Mouse (Mus musculus) CH12.LX (cell line): ENCODE results near the gene Cyp3a16. TPM values are rescaled to one million over a fixed set of nuclear protein-coding genes. Genes with fewer than 3 reads are reported as not detected.
"Not testable (repeated sequence)": the region's sequence is repeated elsewhere in the genome, so short reads cannot be mapped to it uniquely, and the experiment has no call there.

Experiments
- DNase-seq: peaks from one replicate; pipeline ENCODE4 v3.0.0-alpha.2; 2013; ENCODE audit errors: extremely low read depth
- H3K27ac ChIP-seq: 2 replicates; pipeline ENCODE4 v1.5.1; 2012; ENCODE audit warnings: low read depth, mild to moderate bottlenecking, control low read depth, moderate library complexity; ENCODE audit not compliant: insufficient read depth
- H3K27me3 ChIP-seq: replicated peaks from 2 replicates; pipeline ENCODE3; 2012; ENCODE audit warnings: inconsistent platforms
- H3K36me3 ChIP-seq, 2 experiments: replicated peaks in 1 of 2; 2 replicates each; pipeline versions ENCODE3 to v1.6.1; 2012; ENCODE audit warnings: inconsistent platforms in 1 of 2, low read length in 1 of 2, mild to moderate bottlenecking in 1 of 2, mixed read lengths in 1 of 2, moderate library complexity in 1 of 2; ENCODE audit not compliant: control insufficient read depth in 1 of 2, insufficient read depth in 1 of 2
- H3K4me1 ChIP-seq, 2 experiments: 2 replicates each; pipeline ENCODE4 v1.6.1; 2012; ENCODE audit warnings: inconsistent platforms in 1 of 2, moderate library complexity in 1 of 2; ENCODE audit not compliant: insufficient read depth in 2 of 2, control insufficient read depth in 1 of 2
- H3K4me2 ChIP-seq: 2 replicates; pipeline ENCODE4 v1.6.1; 2012; ENCODE audit warnings: low read depth, mild to moderate bottlenecking, control low read depth; ENCODE audit not compliant: poor library complexity, insufficient read depth, severe bottlenecking
- H3K4me3 ChIP-seq, 3 experiments: fragments of 150-350 bp in 1 of 3; sonication (generic) in 1 of 3; replicated peaks in 1 of 3; 2 replicates each; pipeline versions ENCODE3 to v1.5.1; 2011 to 2012; ENCODE audit warnings: low read depth in 2 of 3, low read length in 2 of 3, mild to moderate bottlenecking in 2 of 3, moderate library complexity in 2 of 3, control low read depth in 1 of 3, improper control_type of control experiment in 1 of 3, inconsistent platforms in 1 of 3, mixed read lengths in 1 of 3; ENCODE audit not compliant: poor library complexity in 1 of 3
- H3K79me2 ChIP-seq: replicated peaks from 2 replicates; pipeline ENCODE4 v1.6.1; 2012; ENCODE audit warnings: mild to moderate bottlenecking, moderate library complexity; ENCODE audit not compliant: control insufficient read depth, poor library complexity, insufficient read depth, severe bottlenecking; ENCODE audit errors: extremely low read depth
- H3K9ac ChIP-seq: 2 replicates; pipeline ENCODE4 v1.6.1; 2012; ENCODE audit warnings: low read depth, mild to moderate bottlenecking, control low read depth, moderate library complexity; ENCODE audit not compliant: insufficient read depth
- H3K9me3 ChIP-seq: replicated peaks from 2 replicates; pipeline ENCODE3; 2012; ENCODE audit warnings: low read length, inconsistent platforms, mixed read lengths
- E2F4 ChIP-seq: IDR thresholded peaks from 2 replicates; pipeline ENCODE4 v1.6.1; 2011; ENCODE audit warnings: low read depth, low read length, improper control_type of control experiment; ENCODE audit not compliant: insufficient replicate concordance
- EP300 ChIP-seq: IDR thresholded peaks from 2 replicates; pipeline ENCODE4 v1.6.1; 2011; ENCODE audit warnings: low read length, improper control_type of control experiment
- ETS1 ChIP-seq: conservative IDR thresholded peaks from 2 replicates; pipeline ENCODE4 v1.6.1; 2012; ENCODE audit warnings: low read depth, mild to moderate bottlenecking, inconsistent platforms, low read length, improper control_type of control experiment, moderate library complexity
- KAT2A ChIP-seq: IDR thresholded peaks from 2 replicates; pipeline ENCODE4 v1.6.1; 2012; ENCODE audit warnings: low read length, improper control_type of control experiment, inconsistent platforms; ENCODE audit not compliant: insufficient replicate concordance
- MXI1 ChIP-seq: IDR thresholded peaks from 2 replicates; pipeline ENCODE4 v1.6.1; 2011; ENCODE audit warnings: mild to moderate bottlenecking, low read depth, low read length, improper control_type of control experiment
- PAX5 ChIP-seq: IDR thresholded peaks from 2 replicates; pipeline ENCODE4 v1.6.1; 2012; ENCODE audit warnings: low read length, inconsistent platforms, mixed read lengths
- POLR2A ChIP-seq: IDR thresholded peaks from 2 replicates; pipeline ENCODE4 v1.6.1; 2011; ENCODE audit warnings: low read depth, mild to moderate bottlenecking, improper control_type of control experiment, low read length
- POLR2AphosphoS2 ChIP-seq: IDR thresholded peaks from 2 replicates; pipeline ENCODE4 v1.6.1; 2011; ENCODE audit warnings: low read depth, low read length, improper control_type of control experiment
- RAD21 ChIP-seq: IDR thresholded peaks from 2 replicates; pipeline ENCODE4 v1.6.1; 2011; ENCODE audit warnings: low read depth, mild to moderate bottlenecking, low read length, improper control_type of control experiment, moderate library complexity
- SMC3 ChIP-seq: IDR thresholded peaks from 2 replicates; pipeline ENCODE4 v1.6.1; 2011; ENCODE audit warnings: low read depth, low read length, improper control_type of control experiment
- TCF12 ChIP-seq: IDR thresholded peaks from 2 replicates; pipeline ENCODE4 v1.6.1; 2014; ENCODE audit warnings: low read depth, mild to moderate bottlenecking, inconsistent platforms, low read length, improper control_type of control experiment
- UBTF ChIP-seq: IDR thresholded peaks from 2 replicates; pipeline ENCODE4 v1.6.1; 2012; ENCODE audit warnings: low read depth, mild to moderate bottlenecking, inconsistent platforms, low read length, improper control_type of control experiment, moderate library complexity
- USF2 ChIP-seq: conservative IDR thresholded peaks from 2 replicates; pipeline ENCODE4 v1.6.1; 2011; ENCODE audit warnings: low read depth, low read length, improper control_type of control experiment
- ZKSCAN1 ChIP-seq: IDR thresholded peaks from 2 replicates; pipeline ENCODE4 v1.6.1; 2012; ENCODE audit warnings: low read depth, inconsistent platforms, low read length, improper control_type of control experiment, borderline replicate concordance
- dilution Hi-C: fragments of 300-500 bp; cut with MboI; formaldehyde crosslinking; loops from 2 replicates; pipeline ENCODE4 v1.14.3; 2020; ENCODE audit warnings: low sequenced_read_pairs; ENCODE audit not compliant: extremely low pct_unique_long_range_greater_than_20kb, extremely low pct_ligation_motif_present
- in situ Hi-C: fragments of 300-500 bp; cut with MboI; formaldehyde crosslinking; loops from 3 replicates; pipeline ENCODE4 v1.14.3; 2019; ENCODE audit warnings: low sequenced_read_pairs, low pct_ligation_motif_present, low pct_unique_long_range_greater_than_20kb, mixed read lengths
- polyA plus RNA-seq: library from polyadenylated mRNA; unstranded; fragments of >175 nt; gene quantifications from 2 replicates; pipeline ENCODE4 v1.2.1, GENCODE M21; 2012; ENCODE audit warnings: low read depth; ENCODE audit not compliant: insufficient read length
- total RNA-seq, 2 experiments: library from RNA; depleted of rRNA; stranded (reverse); fragments of 300-350 nt in 1 of 2; fragments of >200 nt in 1 of 2; gene quantifications; 2 replicates each; pipeline ENCODE4 v1.2.3; 2012 to 2014

Cyp3a16 gene
- total RNA-seq (2012; rRNA removed) (not detected in 2 replicates), total RNA-seq (2014; rRNA removed) (not detected in 2 replicates), polyA plus RNA-seq (not detected in 2 replicates)

GRCm38 (mm10) chr5:145469623-145470022 lies at the start of gene Cyp3a16:
Cyp3a16 (minus strand) TSS chr5:145469723.
- dilution Hi-C loops, in situ Hi-C loops: not testable (repeated sequence)

GRCm38 (mm10) chr5:145490300-145490699 lies 20.8 kb upstream of the Cyp3a16 start:
- peaks cover 17% of the 10 kb centered on the region for H3K9me3 ChIP-seq
- DNase-seq = no peak
- no peak overlapping the region for H3K27ac ChIP-seq
- dilution Hi-C loops (no loop called here), in situ Hi-C loops (no loop called here)
- TF ChIP-seq USF2 = no peak
- no peak for TF ChIP-seq POLR2A
- no peak for TF ChIP-seq E2F4
- H3K79me2 ChIP-seq = no peaks in the 10 kb centered on the region
- no peak overlapping the region for H3K4me3 ChIP-seq
- no peak overlapping the region for H3K4me2 ChIP-seq
- no peaks in the 10 kb centered on the region for H3K27me3 ChIP-seq
- no peaks in the 10 kb centered on the region for H3K4me1 ChIP-seq
- H3K36me3 ChIP-seq = no peaks in the 10 kb centered on the region
- H3K9ac ChIP-seq = no peak overlapping the region

More at GRCm38 (mm10) chr5:145469623-145470022, at the start of gene Cyp3a16:
- H3K36me3 ChIP-seq, H3K4me2 ChIP-seq, H3K9me3 ChIP-seq, H3K79me2 ChIP-seq, H3K4me3 ChIP-seq, H3K4me1 ChIP-seq, H3K27ac ChIP-seq, H3K27me3 ChIP-seq, H3K9ac ChIP-seq, DNase-seq: not testable (repeated sequence)

- Histone ChIP-seq H3K4me2 (no peak overlapping the region), H3K9ac (no peak overlapping the region), H3K27me3 (no peaks in the 10 kb centered on the region), H3K4me3 (no peak overlapping the region), H3K36me3 (no peaks in the 10 kb centered on the region), H3K9me3 (peaks cover 2% of the 10 kb centered on the region), H3K27ac (no peak overlapping the region), H3K79me2 (no peaks in the 10 kb centered on the region), H3K4me1 (no peaks in the 10 kb centered on the region)
- dilution Hi-C loops (no loop called here), in situ Hi-C loops (no loop called here)
- no peak for DNase-seq
- TF ChIP-seq USF2 (no peak), RAD21 (no peak), E2F4 (no peak), POLR2AphosphoS2 (no peak), ETS1 (no peak), ZKSCAN1 (no peak), UBTF (no peak), TCF12 (no peak), PAX5 (no peak), MXI1 (no peak), KAT2A (no peak), SMC3 (no peak), EP300 (no peak)
Measured at GRCm38 (mm10) chr5:145464304-145465088, 5.0 kb downstream of the Cyp3a16 start.
